Mouse (Mus musculus): ENCODE data around the gene Olfr1390.

GRCm38 (mm10) chr11:49337150-49337832 is 2.3 kb downstream of the Olfr1390 start:
- TF ChIP-seq EP300 (optimal IDR thresholded peaks at IDR 0.05) (no peak), CTCF (IDR thresholded peaks at IDR 0.05; ENCODE audit: low read depth) (no peak)
